In the genomic region with DNA sequence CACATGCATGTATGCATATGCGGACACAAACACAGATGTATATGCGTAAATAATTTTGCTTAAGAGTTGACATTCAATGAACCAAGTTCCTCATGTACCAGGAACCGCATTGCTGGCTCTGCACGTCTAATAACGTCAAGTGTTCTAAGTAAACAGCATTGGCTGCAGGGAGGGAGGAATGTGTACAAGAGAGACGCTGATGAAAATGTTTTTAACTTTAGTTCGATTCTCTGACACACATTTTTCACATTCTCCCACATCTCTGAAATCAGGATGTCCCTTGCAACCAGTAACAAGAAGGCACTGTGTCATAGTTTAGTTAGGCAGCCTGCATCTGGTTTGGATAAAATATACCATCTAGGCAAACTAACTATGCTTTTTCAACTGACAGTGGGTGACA, we compare ENCODE assay signal across 12 mouse cellular contexts.
"Had no signal": no experiment of that assay in that cellular context is flagged by ENCODE, and none has a peak within 500 bp of the region (broad histone marks: within the 10 kb centered on the region; RNA-seq: fewer than 3 reads in every experiment).

No protein-coding gene starts in this region.

- H3K27ac ChIP-seq: kidney, embryonic 15.5 days; liver, embryonic 14.5 days; midbrain, embryonic 12.5 days; neural tube, embryonic 15.5 days had no signal

- H3K4me1 ChIP-seq: neural tube, embryonic 15.5 days had no signal

- H3K9ac ChIP-seq: kidney, embryonic 15.5 days; liver, embryonic 14.5 days; midbrain, embryonic 12.5 days; neural tube, embryonic 15.5 days had no signal

- H3K36me3 ChIP-seq: kidney, embryonic 15.5 days; midbrain, embryonic 12.5 days; neural tube, embryonic 15.5 days had no signal

- H3K9me3 ChIP-seq: kidney, embryonic 15.5 days; midbrain, embryonic 12.5 days; neural tube, embryonic 15.5 days had no signal

- H3K4me3 ChIP-seq: kidney, embryonic 15.5 days; midbrain, embryonic 12.5 days; myocyte; neural tube, embryonic 15.5 days had no signal

- DNase-seq: kidney, postnatal 14 days; lung, postnatal 10 days; right cerebral cortex, adult 18-20 months; right cerebral cortex, postnatal 25 days; spleen, adult 18-20 months; thymus, adult 18-20 months; thymus, postnatal 14 days had no signal

- H3K4me2 ChIP-seq: kidney, embryonic 15.5 days; midbrain, embryonic 12.5 days; neural tube, embryonic 15.5 days had no signal

- H3K27me3 ChIP-seq: kidney, embryonic 15.5 days; midbrain, embryonic 12.5 days; neural tube, embryonic 15.5 days had no signal
